Mouse (Mus musculus) embryonic facial prominence, embryonic 14.5 days (tissue): ENCODE results near the gene Cd163l1. TPM values are rescaled to one million over a fixed set of nuclear protein-coding genes. Genes with fewer than 3 reads are reported as not detected.

Experiments used
- ATAC-seq: fragments of 200-750 bp; cut with Nextera tagmentation; 2 replicates; pipeline ENCODE4 v1.8.0; 2017; ENCODE audit warnings: low read depth, moderate number of reproducible peaks, moderate TSS enrichment
- DNase-seq: peaks from one replicate; pipeline ENCODE4 v3.0.0-alpha.2; 2015; ENCODE audit warnings: low spot score
- H3K27ac ChIP-seq: fragments of 300-500 bp; sonication (generic); replicated peaks from 2 replicates; pipeline ENCODE4 v1.5.1; 2014; ENCODE audit warnings: low read depth, mild to moderate bottlenecking, low read length, moderate library complexity
- H3K27me3 ChIP-seq: fragments of 300-500 bp; sonication (generic); replicated peaks from 2 replicates; pipeline ENCODE4 v1.6.1; 2014; ENCODE audit warnings: low read length; ENCODE audit not compliant: control insufficient read depth, insufficient read depth
- H3K36me3 ChIP-seq: fragments of 300-500 bp; sonication (generic); 2 replicates; pipeline ENCODE4 v1.6.1; 2014; ENCODE audit warnings: low read length, mixed read lengths; ENCODE audit not compliant: control insufficient read depth, insufficient read depth
- H3K4me1 ChIP-seq: fragments of 300-500 bp; sonication (generic); 2 replicates; pipeline ENCODE4 v1.6.1; 2014; ENCODE audit warnings: antibody characterized with exemption, low read length; ENCODE audit not compliant: control insufficient read depth, insufficient read depth
- H3K4me2 ChIP-seq: fragments of 300-500 bp; sonication (generic); 2 replicates; pipeline ENCODE4 v1.6.1; 2014; ENCODE audit warnings: low read depth, mild to moderate bottlenecking, low read length, moderate library complexity, mixed read lengths
- H3K4me3 ChIP-seq: fragments of 300-500 bp; sonication (generic); 2 replicates; pipeline ENCODE4 v1.5.1; 2014; ENCODE audit warnings: low read depth, mild to moderate bottlenecking, low read length
- H3K9ac ChIP-seq: fragments of 300-500 bp; sonication (generic); 2 replicates; pipeline ENCODE4 v1.6.1; 2014; ENCODE audit warnings: low read depth, mild to moderate bottlenecking, low read length, moderate library complexity, mixed read lengths
- H3K9me3 ChIP-seq: fragments of 300-500 bp; sonication (generic); 2 replicates; pipeline ENCODE4 v1.6.1; 2016; ENCODE audit warnings: low read length; ENCODE audit not compliant: control insufficient read depth
- WGBS: fragments of 180-500 bp; shearing (Covaris S2); extraction: QIAGEN DNeasy Blood & Tissue Kit; methylation state at CpG from one replicate; pipeline ENCODE4 v1.1.7; 2014; 5-methylcytosine and 5-hydroxymethylcytosine counted together
- polyA plus RNA-seq: library from polyadenylated mRNA; unstranded; fragments of >200 nt; fragmentation: Nextera tagmentation; extraction: Ambion mirVana; gene quantifications from 2 replicates; pipeline ENCODE4 v1.2.1, GENCODE M21; 2014

The Cd163l1 gene
- polyA plus RNA-seq, 1 experiment from 2014 or later = 0.06 TPM

GRCm38 (mm10) chr7:140231026-140231425 is 13.0 kb downstream of the Cd163l1 start:
- Histone ChIP-seq H3K4me3 (no peak overlapping the region), H3K36me3 (no peaks in the 10 kb centered on the region), H3K9me3 (no peaks in the 10 kb centered on the region), H3K9ac (no peak overlapping the region), H3K27me3 (no peaks in the 10 kb centered on the region), H3K4me2 (no peak overlapping the region), H3K27ac (no peak overlapping the region), H3K4me1 (no peaks in the 10 kb centered on the region)
- WGBS = 78% methylated on average over 2 of the region's 2 CpGs
- DNase-seq (no peak), ATAC-seq (no peak)

DNA sequence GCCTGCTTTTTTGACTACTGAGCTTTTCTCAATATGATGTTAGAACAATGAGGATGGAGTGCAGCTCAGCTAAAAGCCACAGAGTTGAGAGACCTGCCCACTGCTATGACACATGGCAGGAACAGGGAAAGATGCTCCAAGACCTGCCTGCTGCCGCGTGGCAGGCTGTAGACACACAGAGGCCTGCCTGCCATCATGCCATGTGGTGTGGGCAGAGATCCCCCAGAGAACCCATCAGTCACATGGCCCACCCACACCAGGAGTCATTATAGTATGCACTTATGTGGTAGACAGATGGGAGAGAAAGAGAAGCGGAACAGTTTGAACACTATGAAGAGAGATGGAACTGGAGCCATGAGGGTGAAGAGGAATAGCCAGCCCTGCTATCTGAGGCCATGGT is 15.6 kb downstream of the Cd163l1 start:
- Histone ChIP-seq H3K9me3 (no peaks in the 10 kb centered on the region), H3K4me2 (no peak overlapping the region), H3K36me3 (no peaks in the 10 kb centered on the region), H3K27me3 (no peaks in the 10 kb centered on the region), H3K27ac (no peak overlapping the region), H3K4me3 (no peak overlapping the region), H3K4me1 (no peaks in the 10 kb centered on the region), H3K9ac (no peak overlapping the region)
- ATAC-seq (no peak), DNase-seq (no peak)
- WGBS = 94% methylated on average over 3 of the region's 3 CpGs

DNA sequence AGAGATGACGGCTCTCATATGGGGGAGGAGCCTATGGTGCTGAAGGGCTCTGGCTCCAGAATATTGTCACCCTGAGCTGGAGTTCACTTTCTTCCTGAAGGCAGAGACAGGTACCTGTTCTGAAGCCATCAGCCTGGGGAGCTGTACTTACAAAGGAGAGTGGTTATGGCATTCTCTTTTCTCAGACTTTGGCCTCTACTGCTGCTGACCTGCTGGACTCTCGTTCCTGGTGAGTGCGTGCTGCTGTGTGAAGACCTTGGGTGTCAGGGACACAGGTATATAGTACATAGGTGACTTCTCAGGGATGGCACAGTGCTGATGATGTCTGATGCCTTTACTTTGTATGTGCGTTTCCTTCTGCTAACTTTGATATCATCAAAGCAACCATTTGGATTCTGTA is 29.1 kb downstream of the Cd163l1 start, which contains the start of gene 5830411N06Rik:
Gene 5830411N06Rik (plus strand): TSS at position 69 of the 400 bp plus-strand sequence.
- Histone ChIP-seq H3K27ac (no peak within 1 kb of the TSS), H3K4me3 (no peak within 1 kb of the TSS), H3K4me2 (no peak within 1 kb of the TSS), H3K9me3 (peaks cover under 1% of the 10 kb centered on the region; the same call in 1 of the 2 replicates), H3K36me3 (no peaks in the 10 kb centered on the region), H3K4me1 (no peaks in the 10 kb centered on the region), H3K27me3 (no peaks in the 10 kb centered on the region), H3K9ac (no peak within 1 kb of the TSS)
- no peak for ATAC-seq
- no peak for DNase-seq
- 77% methylated on average over 4 of the region's 4 CpGs for WGBS

DNA sequence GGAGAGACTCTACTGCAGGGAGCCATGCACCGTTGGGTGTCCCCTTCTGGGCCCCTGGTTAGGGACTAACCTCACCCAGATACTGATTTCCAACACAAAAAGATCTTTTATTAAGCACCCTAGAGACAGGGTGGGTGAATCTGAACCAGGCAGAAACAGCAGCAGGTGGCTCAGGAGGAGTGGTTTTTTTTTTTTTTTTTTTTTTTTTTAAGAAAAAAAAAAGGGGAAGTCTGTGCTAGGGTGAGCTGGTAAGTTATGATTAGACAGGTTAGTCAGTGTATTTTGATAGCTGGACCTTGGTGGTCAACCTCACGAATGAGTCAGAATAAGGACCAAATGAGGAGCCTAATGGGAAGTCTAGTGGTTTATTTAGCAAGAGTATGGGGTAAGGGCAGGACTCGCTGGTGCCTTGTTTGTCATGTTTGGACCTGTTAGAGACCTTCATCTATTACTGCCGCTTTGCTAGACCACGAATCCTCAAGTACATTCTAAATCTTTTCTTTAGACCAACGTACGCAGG is 35.8 kb downstream of the Cd163l1 start:
- no peaks in the 10 kb centered on the region for H3K9me3 ChIP-seq
- no peak overlapping the region for H3K27ac ChIP-seq
- no peak overlapping the region for H3K9ac ChIP-seq
- H3K4me1 ChIP-seq = no peaks in the 10 kb centered on the region
- no peak for DNase-seq
- no peak overlapping the region for H3K4me3 ChIP-seq
- H3K4me2 ChIP-seq = no peak overlapping the region
- ATAC-seq = no peak
- no peaks in the 10 kb centered on the region for H3K27me3 ChIP-seq
- H3K36me3 ChIP-seq = no peaks in the 10 kb centered on the region
- 76% methylated on average over 7 of the region's 7 CpGs for WGBS

Other genes starting within 250 kb of the Cd163l1 start
- 0.48 and 2.4 TPM in 2 replicates for gene 6430531B16Rik, start 239.5 kb upstream of the Cd163l1 start, polyA plus RNA-seq
- gene Adam8, start 225.7 kb upstream of the Cd163l1 start, polyA plus RNA-seq = 1.5 and 2.4 TPM in 2 replicates
- 31.1 and 31.4 TPM in 2 replicates for gene Zfp511, start 181.9 kb upstream of the Cd163l1 start, polyA plus RNA-seq
- gene Tubgcp2, start 181.6 kb upstream of the Cd163l1 start, polyA plus RNA-seq = 46.2 and 58.5 TPM in 2 replicates
- gene Msx3, start 169.2 kb upstream of the Cd163l1 start, polyA plus RNA-seq = not detected in 2 replicates
- gene Caly, start 135.7 kb upstream of the Cd163l1 start, polyA plus RNA-seq = 3.4 and 3.6 TPM in 2 replicates
- gene Prap1, start 124.9 kb upstream of the Cd163l1 start, polyA plus RNA-seq = 0.60 TPM in 1 of 2 replicates, not detected in the other
- gene Fuom, start 115.8 kb upstream of the Cd163l1 start, polyA plus RNA-seq = 26.0 and 29.4 TPM in 2 replicates
- 16.7 and 17.8 TPM in 2 replicates for gene Paox, start 102.5 kb upstream of the Cd163l1 start, polyA plus RNA-seq
- 136 and 146 TPM in 2 replicates for gene Echs1, start 101.8 kb upstream of the Cd163l1 start, polyA plus RNA-seq
- 25.0 and 25.4 TPM in 2 replicates for gene Mtg1, start 80.7 kb upstream of the Cd163l1 start, polyA plus RNA-seq
- 1.6 and 2.5 TPM in 2 replicates for gene Sprn, start 63.4 kb upstream of the Cd163l1 start, polyA plus RNA-seq
- not detected in 2 replicates for gene Olfr522, start 53.5 kb upstream of the Cd163l1 start, polyA plus RNA-seq
- 0.20 and 0.22 TPM in 2 replicates for gene Olfr523, start 45.0 kb upstream of the Cd163l1 start, polyA plus RNA-seq
- gene Olfr524, start 12.3 kb upstream of the Cd163l1 start, polyA plus RNA-seq = 0.25 TPM in 1 of 2 replicates, not detected in the other
- not detected in 2 replicates for gene 5830411N06Rik, start 29.0 kb downstream of the Cd163l1 start, polyA plus RNA-seq
- not detected in 2 replicates for gene Olfr525, start 102.6 kb downstream of the Cd163l1 start, polyA plus RNA-seq
- not detected in 2 replicates for gene Olfr527, start 115.8 kb downstream of the Cd163l1 start, polyA plus RNA-seq
- gene Olfr60, start 143.4 kb downstream of the Cd163l1 start, polyA plus RNA-seq = not detected in 2 replicates
- gene Olfr530, start 158.1 kb downstream of the Cd163l1 start, polyA plus RNA-seq = not detected in 2 replicates
- not detected in 2 replicates for gene Olfr531, start 184.7 kb downstream of the Cd163l1 start, polyA plus RNA-seq
- gene Olfr532, start 203.4 kb downstream of the Cd163l1 start, polyA plus RNA-seq = not detected in 2 replicates
- 0.25 TPM in 1 of 2 replicates, not detected in the other for gene Olfr533, start 245.1 kb downstream of the Cd163l1 start, polyA plus RNA-seq